In the genomic region with DNA sequence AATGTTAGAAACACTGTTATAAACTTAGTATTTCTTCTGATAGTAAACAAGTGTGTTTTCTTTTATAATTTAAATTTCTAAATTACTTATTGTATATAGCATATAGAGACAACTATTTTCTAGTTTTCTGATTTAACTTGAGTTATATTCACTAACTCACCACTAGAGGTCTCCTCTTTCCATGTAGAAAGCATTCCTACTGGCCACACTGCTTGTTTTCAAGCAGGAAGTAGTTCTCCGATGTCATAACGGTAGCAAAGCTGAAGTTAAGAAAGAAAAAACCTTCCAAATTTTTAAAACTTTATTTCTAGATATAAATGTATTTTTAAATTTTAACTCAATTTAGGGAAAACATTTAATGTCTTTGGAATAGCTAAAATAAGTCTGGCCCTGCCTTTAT, we compare ENCODE assay signal across 9 mouse cellular contexts. TPM values are rescaled to one million over a fixed set of nuclear protein-coding genes. Genes with fewer than 3 reads are reported as not detected.
DNase-seq lines count a peak whose midpoint lies in the region; ATAC-seq and TF ChIP-seq lines count a peak whose summit lies in the region.
"Had no signal": no experiment of that assay in that cellular context is flagged by ENCODE, and none has a peak within 500 bp of the region (broad histone marks: within the 10 kb centered on the region; RNA-seq: fewer than 3 reads in every experiment).

No protein-coding gene starts in this region.

- TF ChIP-seq CTCF in MEL (IDR thresholded peaks at IDR 0.05 in 2 of 3, conservative IDR thresholded peaks at IDR 0.05 in 1 of 3; ENCODE audit: control insufficient read depth in 1 of 3, insufficient read depth in 1 of 3, low read depth in 2 of 3, low read length in 3 of 3, poor library complexity in 1 of 3, severe bottlenecking in 1 of 3), result peak in 2 of 3 experiments; percentile 56 to 89; a peak in 4 of 6 replicates

- no peaks in the 10 kb centered on the region for H3K27me3 ChIP-seq in MEL (ENCODE audit: control insufficient read depth in 1 of 2, insufficient read depth in 2 of 2, low read length in 2 of 2)
- no peaks in the 10 kb centered on the region for H3K27me3 ChIP-seq in embryonic facial prominence, embryonic 14.5 days (replicated peaks; ENCODE audit: control insufficient read depth, insufficient read depth, low read length)
- H3K27me3 ChIP-seq: embryonic facial prominence, embryonic 12.5 days had no signal

- peak overlapping the region; percentile 81 for H3K27ac ChIP-seq in MEL (ENCODE audit: control insufficient read depth, low read depth, low read length)
- H3K27ac ChIP-seq in embryonic facial prominence, embryonic 14.5 days (replicated peaks; ENCODE audit: low read depth, low read length), result no peak overlapping the region
- H3K27ac ChIP-seq: embryonic facial prominence, embryonic 12.5 days had no signal

- DNase-seq in kidney, adult 9 months, result peak; percentile 45
- DNase-seq in kidney, adult 11 months, result no peak
- peak; percentile 82 for DNase-seq in MEL (ENCODE audit: low read depth, low spot score)
- peak; percentile 92 for DNase-seq in embryonic facial prominence, embryonic 14.5 days (ENCODE audit: low spot score)
- DNase-seq in lung, postnatal 25 days (ENCODE audit: low spot score), result peak; percentile 60
- no peak for DNase-seq in right cerebral cortex, postnatal 4 days
- no peak for DNase-seq in yolk sac, embryonic 10.5 days (ENCODE audit: low spot score)
- DNase-seq in adrenal gland, adult 8-10 months, result no peak

- H3K4me1 ChIP-seq in MEL (ENCODE audit: control insufficient read depth in 1 of 2, insufficient read depth in 2 of 2, low read length in 2 of 2), result no peaks in the 10 kb centered on the region; a peak in 1 of 4 replicates
- H3K4me1 ChIP-seq in embryonic facial prominence, embryonic 14.5 days (ENCODE audit: control insufficient read depth, insufficient read depth, low read length), result no peaks in the 10 kb centered on the region
- H3K4me1 ChIP-seq: embryonic facial prominence, embryonic 12.5 days had no signal

- 0 out of 2 replicates have a peak, but pooled peaks have one; percentile 55 for ATAC-seq in embryonic facial prominence, embryonic 14.5 days (ENCODE audit: low read depth)

- no peak; a peak in 1 of 4 replicates for TF ChIP-seq POLR2A in MEL (IDR thresholded peaks at IDR 0.05; ENCODE audit: control insufficient read depth in 1 of 2, insufficient read depth in 1 of 2, low read depth in 1 of 2, low read length in 2 of 2, poor library complexity in 1 of 2)

- peak; percentile 96 for TF ChIP-seq RAD21 in MEL (IDR thresholded peaks at IDR 0.05; ENCODE audit: low read depth, low read length)

- TF ChIP-seq EP300 in MEL (IDR thresholded peaks at IDR 0.05; ENCODE audit: low read depth in 1 of 2, low read length in 2 of 2), result 0 out of 4 replicates have a peak, but pooled peaks have one; percentile 20 to 35

- peaks cover 0 to 2% of the 10 kb centered on the region in 2 experiments; a peak in 1 of 4 replicates for H3K36me3 ChIP-seq in MEL (ENCODE audit: control insufficient read depth in 1 of 2, insufficient read depth in 2 of 2, low read length in 2 of 2)
- no peaks in the 10 kb centered on the region for H3K36me3 ChIP-seq in embryonic facial prominence, embryonic 14.5 days (ENCODE audit: control insufficient read depth, insufficient read depth, low read length)
- H3K36me3 ChIP-seq: embryonic facial prominence, embryonic 12.5 days had no signal

- no peaks in the 10 kb centered on the region for H3K9me3 ChIP-seq in MEL (replicated peaks; ENCODE audit: insufficient read depth, low read length)
- no peaks in the 10 kb centered on the region for H3K9me3 ChIP-seq in embryonic facial prominence, embryonic 14.5 days (ENCODE audit: control insufficient read depth, low read length)
- H3K9me3 ChIP-seq: embryonic facial prominence, embryonic 12.5 days had no signal

- no peak overlapping the region for H3K4me2 ChIP-seq in embryonic facial prominence, embryonic 14.5 days (ENCODE audit: low read depth, low read length)
- H3K4me2 ChIP-seq: embryonic facial prominence, embryonic 12.5 days had no signal

- H3K79me2 ChIP-seq in MEL (ENCODE audit: control insufficient read depth, insufficient read depth, low read length, poor library complexity), result no peaks in the 10 kb centered on the region

- 3% methylated on average over 2 of the region's 2 CpGs for WGBS in embryonic facial prominence, embryonic 14.5 days

- peak overlapping the region; percentile 32 to 48 for H3K4me3 ChIP-seq in MEL (ENCODE audit: control insufficient read depth in 1 of 2, insufficient read depth in 1 of 2, low read depth in 2 of 2, low read length in 2 of 2)
- no peak overlapping the region for H3K4me3 ChIP-seq in embryonic facial prominence, embryonic 14.5 days (ENCODE audit: low read depth, low read length)
- H3K4me3 ChIP-seq: embryonic facial prominence, embryonic 12.5 days had no signal

- H3K9ac ChIP-seq in MEL (ENCODE audit: control insufficient read depth, low read depth, low read length, poor library complexity, severe bottlenecking), result peak overlapping the region; percentile 50
- no peak overlapping the region for H3K9ac ChIP-seq in embryonic facial prominence, embryonic 14.5 days (ENCODE audit: low read depth, low read length)
- H3K9ac ChIP-seq: embryonic facial prominence, embryonic 12.5 days had no signal

TF ChIP-seq in MEL, 35 proteins besides CTCF, POLR2A, EP300 and RAD21:
- TF ChIP-seq TBP (IDR thresholded peaks at IDR 0.05; ENCODE audit: low read depth, low read length) (no peak), MXI1 (IDR thresholded peaks at IDR 0.05; ENCODE audit: low read depth, low read length) (0 out of 2 replicates have a peak, but pooled peaks have one; percentile 43), ETS1 (IDR thresholded peaks at IDR 0.05; ENCODE audit: low read depth, low read length) (0 out of 2 replicates have a peak, but pooled peaks have one; percentile 7), HCFC1 (IDR thresholded peaks at IDR 0.05; ENCODE audit: low read depth, low read length) (peak; percentile 68), CHD2 (IDR thresholded peaks at IDR 0.05; ENCODE audit: low read length) (no peak), MAZ (IDR thresholded peaks at IDR 0.05; ENCODE audit: low read depth, low read length) (no peak), USF1 (IDR thresholded peaks at IDR 0.05; ENCODE audit: low read depth, low read length) (no peak), ZC3H11A (IDR thresholded peaks at IDR 0.05; ENCODE audit: low read depth, low read length) (peak; percentile 91), SMC3 (IDR thresholded peaks at IDR 0.05; ENCODE audit: low read depth, low read length) (peak; percentile 89), ELF1 (IDR thresholded peaks at IDR 0.05; ENCODE audit: low read depth, low read length) (peak; percentile 84), MYC (IDR thresholded peaks at IDR 0.05; ENCODE audit: low read depth, low read length) (peak; percentile 84), ZMIZ1 (IDR thresholded peaks at IDR 0.05; ENCODE audit: low read depth, low read length) (no peak), ZNF384 (IDR thresholded peaks at IDR 0.05; ENCODE audit: low read depth, low read length) (peak; percentile 56; the same call in 1 of the 2 replicates), MEF2A (IDR thresholded peaks at IDR 0.05; ENCODE audit: extremely low read depth, insufficient replicate concordance, low read depth, low read length, poor library complexity, severe bottlenecking) (no peak), JUND (IDR thresholded peaks at IDR 0.05; ENCODE audit: low read depth, low read length) (0 out of 2 replicates have a peak, but pooled peaks have one; percentile 16), SIN3A (IDR thresholded peaks at IDR 0.05; ENCODE audit: low read length) (peak; percentile 84), GABPA (IDR thresholded peaks at IDR 0.05; ENCODE audit: low read depth, low read length) (no peak), TAL1 (IDR thresholded peaks at IDR 0.05; ENCODE audit: low read length) (no peak), BHLHE40 (IDR thresholded peaks at IDR 0.05; ENCODE audit: borderline replicate concordance, low read depth, low read length) (no peak), NRF1 (IDR thresholded peaks at IDR 0.05; ENCODE audit: insufficient read depth, low read depth, low read length, poor library complexity, severe bottlenecking) (no peak), MYB (IDR thresholded peaks at IDR 0.05; ENCODE audit: low read depth, low read length) (peak; percentile 69; the same call in 1 of the 2 replicates)

RNA-seq across cellular contexts. Expression of a gene that starts 8.8 kb away (rescaled TPM):
- total RNA-seq in MEL (2012; rRNA removed), result 9.4 and 13.7 TPM in 2 replicates
- polyA plus RNA-seq in MEL (2012; ENCODE audit: insufficient read depth in 1 of 2, insufficient read length in 2 of 2, low read depth in 1 of 2, low replicate concordance in 2 of 2, missing spikeins in 1 of 2), result 10 to 100 TPM in 1 of 2 experiments, not detected in 1; 12.7 TPM
- polyA plus RNA-seq in embryonic facial prominence, embryonic 14.5 days (2014; fragmentation: Nextera tagmentation; extraction: Ambion mirVana), result 30.4 and 32.0 TPM in 2 replicates
- 10 to 100 TPM; 14.2 to 19.3 (median 17.0) TPM for total RNA-seq in adrenal gland, adult 8-10 months (2022)

RNA-seq across cellular contexts. Expression of a gene that starts 8.8 kb away (rescaled TPM):
- 23.9 and 31.6 TPM in 2 replicates for total RNA-seq in MEL (2012; rRNA removed)
- polyA plus RNA-seq in MEL (2012; ENCODE audit: insufficient read depth in 1 of 2, insufficient read length in 2 of 2, low read depth in 1 of 2, low replicate concordance in 2 of 2, missing spikeins in 1 of 2), result 10 to 100 TPM in 1 of 2 experiments, not detected in 1; 18.3 TPM
- 21.2 and 21.8 TPM in 2 replicates for polyA plus RNA-seq in embryonic facial prominence, embryonic 14.5 days (2014; fragmentation: Nextera tagmentation; extraction: Ambion mirVana)
- total RNA-seq in adrenal gland, adult 8-10 months (2022), result 10 to 100 TPM; 25.5 to 30.2 (median 28.5) TPM

RNA-seq across cellular contexts. Expression of a gene that starts 51.9 kb away (rescaled TPM):
- total RNA-seq in MEL (2012; rRNA removed), result 9.8 and 10.8 TPM in 2 replicates
- polyA plus RNA-seq in MEL (2012; ENCODE audit: insufficient read depth in 1 of 2, insufficient read length in 2 of 2, low read depth in 1 of 2, low replicate concordance in 2 of 2, missing spikeins in 1 of 2), result 10 to 100 TPM in 1 of 2 experiments, not detected in 1; 17.8 TPM
- polyA plus RNA-seq in embryonic facial prominence, embryonic 14.5 days (2014; fragmentation: Nextera tagmentation; extraction: Ambion mirVana), result 11.0 and 11.4 TPM in 2 replicates
- total RNA-seq in adrenal gland, adult 8-10 months (2022), result 10 to 100 TPM; 41.4 to 62.6 (median 51.7) TPM

RNA-seq across cellular contexts. Expression of a gene that starts 57.5 kb away (rescaled TPM):
- total RNA-seq in MEL (2012; rRNA removed), result 0.08 TPM in 1 of 2 replicates, not detected in the other
- under 1 TPM in 1 of 2 experiments, not detected in 1; 0.32 TPM for polyA plus RNA-seq in MEL (2012; ENCODE audit: insufficient read depth in 1 of 2, insufficient read length in 2 of 2, low read depth in 1 of 2, low replicate concordance in 2 of 2, missing spikeins in 1 of 2)
- 1.9 and 2.9 TPM in 2 replicates for polyA plus RNA-seq in embryonic facial prominence, embryonic 14.5 days (2014; fragmentation: Nextera tagmentation; extraction: Ambion mirVana)
- 1 to 10 TPM; 2.1 to 9.3 (median 5.1) TPM for total RNA-seq in adrenal gland, adult 8-10 months (2022)

Comparison
In these comparisons a context has a peak if more than half of its experiments do, and no peak if none do; other contexts are left out.
1. DNase-seq: peak in kidney, adult 9 months (single experiment), MEL (single experiment), embryonic facial prominence, embryonic 14.5 days (single experiment) and lung, postnatal 25 days (single experiment); none in kidney, adult 11 months (single experiment), right cerebral cortex, postnatal 4 days (single experiment), yolk sac, embryonic 10.5 days (single experiment) and adrenal gland, adult 8-10 months (single experiment).